Mouse (Mus musculus) thymus, adult 2 months (tissue): ENCODE data around the gene Gm5269.

Experiments
- CTCF ChIP-seq: fragments of 200-500 bp; IDR thresholded peaks from 2 replicates; pipeline ENCODE4 v1.5.1; 2012; ENCODE audit warnings: mild to moderate bottlenecking, control low read depth, low read length, moderate library complexity, borderline replicate concordance; ENCODE audit not compliant: control insufficient read depth, poor library complexity, insufficient read depth; ENCODE audit errors: extremely low read depth
- POLR2A ChIP-seq: fragments of 200-500 bp; IDR thresholded peaks from 2 replicates; pipeline ENCODE4 v1.6.1; 2012; ENCODE audit warnings: mild to moderate bottlenecking, low read length, control low read depth, moderate library complexity; ENCODE audit not compliant: control insufficient read depth, poor library complexity, insufficient read depth; ENCODE audit errors: extremely low read depth

GRCm38 (mm10) chr1:45914236-45914635, 24.2 kb upstream of the Gm5269 start:
- TF ChIP-seq POLR2A (no peak), CTCF (no peak)
